Mouse (Mus musculus): ENCODE data around the gene Add3. TPM values are rescaled to one million over a fixed set of nuclear protein-coding genes. Genes with fewer than 3 reads are reported as not detected.

Gene Add3
- polyA plus RNA-seq, 1 experiment from 2014 or later = 35.9 TPM

DNA sequence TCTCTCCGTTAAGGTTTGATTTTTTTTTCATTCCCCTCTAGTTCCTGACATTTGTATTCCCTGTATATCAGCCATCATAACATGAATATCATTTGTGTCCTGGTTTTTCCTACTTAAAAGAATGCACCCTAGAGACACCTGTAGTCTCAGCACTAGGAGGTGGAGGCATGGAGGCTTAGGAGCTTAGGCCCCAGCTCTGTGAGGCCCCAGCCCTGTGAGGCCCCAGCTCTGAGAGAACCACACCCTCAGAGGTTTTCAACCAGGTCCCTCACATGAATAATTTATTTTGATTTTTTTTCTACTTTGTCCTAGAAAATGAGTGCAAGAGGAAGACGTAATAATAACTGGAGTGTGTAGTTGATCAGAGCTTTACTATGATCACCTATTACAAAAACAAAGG lies 107.3 kb downstream of the Add3 start:
- Histone ChIP-seq H3K27ac (no peak overlapping the region), H3K4me2 (no peak overlapping the region), H3K27me3 (no peaks in the 10 kb centered on the region), H3K36me3 (peaks cover under 1% of the 10 kb centered on the region; the same call in 1 of the 2 replicates), H3K4me1 (replicated peaks) (peaks cover 6% of the 10 kb centered on the region), H3K9ac (no peak overlapping the region), H3K9me3 (no peaks in the 10 kb centered on the region), H3K4me3 (no peak overlapping the region)
- ATAC-seq (ENCODE audit: low FRiP score) = no peak
- 61% methylated on average over 2 of the region's 2 CpGs for WGBS

DNA sequence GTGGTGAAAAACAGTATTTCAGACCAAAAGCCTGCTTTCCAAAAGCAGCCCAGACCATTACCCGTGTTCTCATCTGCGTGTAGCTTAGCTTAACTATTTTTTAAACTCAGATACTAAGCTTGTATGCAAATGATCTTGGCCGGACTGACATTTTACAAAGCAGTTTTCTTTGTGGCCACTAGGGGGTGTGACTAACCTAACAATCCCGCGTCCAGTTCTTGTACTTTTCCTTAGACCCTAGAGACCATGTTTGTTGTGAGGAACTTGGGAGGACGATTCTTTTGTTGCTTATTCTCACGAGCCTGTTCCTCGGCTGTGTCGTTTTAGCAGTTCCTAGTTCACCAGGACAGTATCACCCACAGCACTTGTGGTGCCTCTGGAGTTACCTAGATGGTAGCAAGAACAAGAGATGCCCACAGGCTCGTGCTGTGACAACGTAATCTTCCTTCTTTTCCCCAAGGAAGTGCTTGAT lies 107.8 kb downstream of the Add3 start:
- Histone ChIP-seq H3K27ac (no peak overlapping the region), H3K4me1 (replicated peaks) (peaks cover 6% of the 10 kb centered on the region), H3K4me3 (peak overlapping the region; percentile 11; the same call in 1 of the 2 replicates), H3K9me3 (no peaks in the 10 kb centered on the region), H3K36me3 (no peaks in the 10 kb centered on the region; the same call in 1 of the 2 replicates), H3K4me2 (peak overlapping the region; percentile 38), H3K27me3 (no peaks in the 10 kb centered on the region), H3K9ac (no peak overlapping the region)
- WGBS = 12% methylated on average over 11 of the region's 11 CpGs
- ATAC-seq (ENCODE audit: low FRiP score) = peak; percentile 43; the same call in 1 of the 2 replicates

DNA sequence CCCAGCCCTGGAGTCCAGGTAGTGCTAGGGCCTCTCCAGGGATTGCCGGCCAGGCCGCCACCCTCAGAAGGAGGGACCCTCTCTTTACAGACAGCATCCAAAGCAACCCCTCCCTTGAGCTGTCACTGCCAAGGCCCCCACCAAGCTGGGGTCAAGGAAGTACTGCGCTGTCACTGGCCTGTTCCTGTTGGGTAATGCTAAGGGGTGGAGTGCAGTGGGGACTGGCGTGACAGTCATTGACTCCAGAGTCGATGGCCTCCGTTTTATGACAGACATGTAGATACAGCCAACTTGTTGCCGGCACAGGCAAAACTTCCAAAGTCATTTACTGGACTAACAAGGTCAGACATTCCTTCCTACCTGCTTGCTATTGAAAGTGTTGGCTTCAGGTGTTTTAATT lies 110.8 kb downstream of the Add3 start:
- WGBS = 93% methylated on average over 7 of the region's 7 CpGs
- no peak overlapping the region for H3K27ac ChIP-seq

DNA sequence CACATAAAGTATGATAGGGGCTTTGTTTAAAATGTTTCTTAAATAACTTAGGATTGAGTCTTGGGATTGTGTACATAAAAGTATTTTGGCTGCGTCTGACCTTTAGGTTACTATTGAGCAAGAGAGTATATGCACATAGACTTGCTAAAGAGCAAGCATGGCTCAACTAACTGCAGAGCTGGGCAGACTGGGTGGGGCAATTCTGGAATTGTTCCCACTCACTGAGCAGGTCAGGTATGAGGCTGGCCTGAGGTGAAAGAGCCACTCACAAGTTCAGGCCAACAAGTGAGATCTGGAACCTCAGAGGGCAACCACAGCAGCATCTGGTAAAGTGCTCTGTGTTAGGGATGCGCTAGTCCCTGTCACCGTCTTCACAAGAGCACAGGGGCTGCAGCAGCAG lies 111.4 kb downstream of the Add3 start:
- WGBS = 92% methylated on average over 3 of the region's 3 CpGs
- ATAC-seq (ENCODE audit: low FRiP score) = no peak

More for the DNA sequence above, 110.8 kb downstream of the Add3 start:
- Histone ChIP-seq H3K9ac (no peak overlapping the region), H3K9me3 (no peaks in the 10 kb centered on the region), H3K4me3 (no peak overlapping the region), H3K4me2 (no peak overlapping the region), H3K4me1 (replicated peaks) (peaks cover 6% of the 10 kb centered on the region), H3K36me3 (no peaks in the 10 kb centered on the region), H3K27me3 (no peaks in the 10 kb centered on the region)
- no peak for ATAC-seq (ENCODE audit: low FRiP score)

DNA sequence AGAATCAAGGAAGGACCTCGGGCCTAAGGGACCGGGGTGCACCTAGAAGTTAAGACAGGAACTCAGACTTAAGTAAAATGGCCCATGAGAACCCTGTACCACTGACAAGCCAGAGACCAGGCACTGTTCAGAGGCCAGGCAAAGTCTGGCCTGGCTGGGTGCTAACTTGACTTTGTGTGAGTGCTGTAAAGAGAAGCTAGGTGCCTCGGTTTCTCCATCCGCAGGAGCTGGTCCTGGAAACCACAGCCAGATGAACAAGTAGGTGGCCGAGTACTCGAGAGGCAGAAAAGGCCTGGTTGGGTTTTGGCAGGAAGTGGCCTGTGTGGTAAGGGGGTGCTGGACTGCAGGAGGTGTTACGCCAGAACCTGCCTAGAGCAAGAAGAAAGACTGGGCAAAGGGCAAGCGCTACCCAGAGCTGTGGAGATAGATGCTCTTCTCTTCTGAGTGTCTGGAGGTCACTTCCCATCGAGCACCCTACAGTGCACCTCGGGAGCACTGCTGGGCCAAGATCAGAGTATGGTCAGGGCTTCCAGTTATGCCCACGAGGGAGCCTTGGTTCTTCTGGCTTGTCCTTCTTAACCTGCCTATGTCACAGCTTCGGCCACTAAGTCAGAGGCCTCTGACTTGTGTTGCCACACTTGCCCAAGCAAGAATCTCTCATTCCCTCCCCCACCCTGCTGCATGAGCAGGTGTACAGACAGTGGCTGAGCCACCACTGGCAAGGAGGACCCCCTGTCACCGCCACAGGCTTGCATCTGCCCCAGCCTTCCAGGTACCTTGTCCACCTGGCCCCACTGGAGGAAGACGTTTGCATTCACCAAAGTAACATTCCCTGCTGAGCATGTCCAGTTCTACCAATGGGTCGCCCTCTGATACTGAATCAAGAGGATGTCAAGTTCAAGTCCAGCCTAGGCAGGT lies 112.1 kb downstream of the Add3 start:
- 89% methylated on average over 15 of the region's 15 CpGs for WGBS
- Histone ChIP-seq H3K4me3 (no peak overlapping the region), H3K27ac (no peak overlapping the region), H3K36me3 (no peaks in the 10 kb centered on the region), H3K9ac (no peak overlapping the region), H3K4me1 (replicated peaks) (peaks cover 6% of the 10 kb centered on the region), H3K9me3 (no peaks in the 10 kb centered on the region), H3K27me3 (no peaks in the 10 kb centered on the region), H3K4me2 (no peak overlapping the region)
- no peak for ATAC-seq (ENCODE audit: low FRiP score)

More for the DNA sequence above, 111.4 kb downstream of the Add3 start:
- Histone ChIP-seq H3K9ac (no peak overlapping the region), H3K36me3 (no peaks in the 10 kb centered on the region), H3K27me3 (no peaks in the 10 kb centered on the region), H3K9me3 (no peaks in the 10 kb centered on the region), H3K4me2 (no peak overlapping the region), H3K4me3 (no peak overlapping the region), H3K4me1 (replicated peaks) (peaks cover 6% of the 10 kb centered on the region), H3K27ac (no peak overlapping the region)

DNA sequence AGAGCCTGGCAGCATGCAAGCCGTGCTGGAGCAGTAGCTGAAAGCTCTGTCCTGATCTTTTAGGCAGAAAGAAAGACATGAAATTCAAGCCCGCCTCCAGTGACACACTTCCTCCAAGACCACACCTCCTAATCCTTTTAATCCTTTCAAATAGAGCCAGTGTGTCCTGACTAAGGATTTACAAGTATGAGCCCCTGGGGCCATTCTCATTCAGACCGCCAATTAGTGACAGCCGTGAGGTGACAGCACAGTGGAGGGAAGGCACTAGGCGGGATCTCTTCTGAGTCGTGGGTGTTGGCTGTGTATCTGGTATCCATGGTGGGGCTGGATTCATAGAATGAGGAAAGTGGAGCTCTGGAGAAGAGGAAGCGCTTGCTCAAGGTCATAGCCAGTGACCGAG lies 116.1 kb downstream of the Add3 start:
- 91% methylated on average over 8 of the region's 8 CpGs for WGBS
- H3K9me3 ChIP-seq = no peaks in the 10 kb centered on the region
- no peaks in the 10 kb centered on the region for H3K36me3 ChIP-seq
- H3K9ac ChIP-seq = no peak overlapping the region
- H3K4me3 ChIP-seq = no peak overlapping the region
- H3K4me1 ChIP-seq (replicated peaks) = peaks cover 7% of the 10 kb centered on the region
- H3K4me2 ChIP-seq = no peak overlapping the region
- H3K27me3 ChIP-seq = no peaks in the 10 kb centered on the region
- H3K27ac ChIP-seq = no peak overlapping the region
- no peak for ATAC-seq (ENCODE audit: low FRiP score)

DNA sequence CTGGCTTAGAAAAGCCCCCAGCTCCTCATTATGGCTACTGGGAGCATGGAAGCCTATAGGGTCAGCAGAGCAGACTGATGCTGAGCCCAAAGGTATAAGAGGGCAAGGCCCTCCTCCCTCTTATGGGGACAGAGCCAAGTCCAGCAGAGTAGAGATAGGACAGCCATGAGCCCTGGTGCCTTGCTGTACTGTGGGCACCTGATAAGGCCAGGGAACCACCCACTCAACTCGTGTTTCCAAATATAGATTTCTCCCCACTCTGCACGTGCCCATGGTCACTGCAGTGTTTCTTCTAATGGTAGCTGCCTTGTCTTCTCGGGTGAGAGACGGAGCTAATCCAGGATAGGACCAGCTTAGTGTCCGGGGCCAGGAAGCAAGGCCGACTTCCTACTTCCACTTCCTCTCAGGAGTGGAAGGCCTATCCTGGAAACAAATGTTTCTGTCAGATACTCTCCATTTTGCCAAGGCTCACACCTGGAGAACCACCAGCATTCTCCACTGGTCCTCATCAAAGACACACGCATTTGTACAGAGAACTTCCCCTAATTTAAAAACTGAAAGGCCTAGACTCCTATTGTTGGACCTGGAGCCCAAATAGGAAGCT lies 116.8 kb downstream of the Add3 start:
- no peaks in the 10 kb centered on the region for H3K27me3 ChIP-seq
- H3K27ac ChIP-seq = no peak overlapping the region
- no peak overlapping the region for H3K9ac ChIP-seq
- peaks cover 7% of the 10 kb centered on the region for H3K4me1 ChIP-seq (replicated peaks)
- no peaks in the 10 kb centered on the region for H3K9me3 ChIP-seq
- no peak for ATAC-seq (ENCODE audit: low FRiP score)
- H3K36me3 ChIP-seq = no peaks in the 10 kb centered on the region
- no peak overlapping the region for H3K4me3 ChIP-seq
- no peak overlapping the region for H3K4me2 ChIP-seq
- 95% methylated on average over 7 of the region's 7 CpGs for WGBS

DNA sequence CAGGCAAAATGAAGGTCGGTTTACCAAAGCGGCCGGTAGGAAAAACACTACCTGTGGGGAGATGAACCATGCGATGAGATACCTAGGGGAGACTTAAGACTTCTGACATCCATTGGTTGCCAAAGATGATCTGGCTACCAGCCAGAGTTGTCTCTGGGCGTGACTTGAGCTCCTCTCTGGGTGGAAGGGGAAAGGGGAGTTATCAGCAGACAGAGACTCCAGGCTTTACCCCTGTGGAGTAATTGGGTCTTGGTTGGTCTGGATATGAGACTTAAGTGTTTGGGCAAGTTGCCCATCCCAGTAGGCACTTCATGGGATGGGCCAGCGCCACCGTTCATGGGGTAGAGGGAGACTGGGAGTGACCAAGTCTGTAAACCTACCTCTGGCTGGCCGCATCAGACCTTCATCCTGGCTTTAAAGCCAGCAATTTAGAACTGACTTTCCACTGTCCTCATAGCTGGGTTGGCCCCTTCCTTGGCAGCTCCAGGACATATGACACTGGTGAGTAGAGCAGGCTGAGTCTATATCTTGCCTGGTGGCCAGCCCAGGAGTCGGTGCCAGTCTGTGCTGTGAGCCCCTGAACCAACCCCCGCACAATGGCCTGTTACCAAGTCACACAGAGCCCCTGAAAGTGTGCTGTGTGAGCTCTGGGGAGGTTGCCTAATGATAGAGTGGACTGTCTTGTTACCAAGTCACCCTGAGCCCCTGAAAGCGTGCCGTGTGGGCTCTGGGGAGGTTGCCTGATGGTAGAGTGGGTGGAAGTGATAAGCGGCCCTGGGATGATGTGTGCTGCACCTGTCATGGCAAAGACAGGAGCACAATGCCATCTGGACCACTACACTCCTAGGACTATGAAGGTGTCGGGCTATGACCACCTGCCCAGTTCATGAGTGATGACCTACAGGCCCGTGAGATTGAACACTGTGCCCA lies 117.7 kb downstream of the Add3 start:
- no peak overlapping the region for H3K4me2 ChIP-seq
- WGBS = 91% methylated on average over 15 of the region's 15 CpGs
- no peak for ATAC-seq (ENCODE audit: low FRiP score)
- H3K27me3 ChIP-seq = no peaks in the 10 kb centered on the region
- H3K36me3 ChIP-seq = no peaks in the 10 kb centered on the region
- H3K4me1 ChIP-seq (replicated peaks) = peaks cover 7% of the 10 kb centered on the region
- no peak overlapping the region for H3K27ac ChIP-seq
- H3K9ac ChIP-seq = no peak overlapping the region
- no peak overlapping the region for H3K4me3 ChIP-seq
- no peaks in the 10 kb centered on the region for H3K9me3 ChIP-seq

DNA sequence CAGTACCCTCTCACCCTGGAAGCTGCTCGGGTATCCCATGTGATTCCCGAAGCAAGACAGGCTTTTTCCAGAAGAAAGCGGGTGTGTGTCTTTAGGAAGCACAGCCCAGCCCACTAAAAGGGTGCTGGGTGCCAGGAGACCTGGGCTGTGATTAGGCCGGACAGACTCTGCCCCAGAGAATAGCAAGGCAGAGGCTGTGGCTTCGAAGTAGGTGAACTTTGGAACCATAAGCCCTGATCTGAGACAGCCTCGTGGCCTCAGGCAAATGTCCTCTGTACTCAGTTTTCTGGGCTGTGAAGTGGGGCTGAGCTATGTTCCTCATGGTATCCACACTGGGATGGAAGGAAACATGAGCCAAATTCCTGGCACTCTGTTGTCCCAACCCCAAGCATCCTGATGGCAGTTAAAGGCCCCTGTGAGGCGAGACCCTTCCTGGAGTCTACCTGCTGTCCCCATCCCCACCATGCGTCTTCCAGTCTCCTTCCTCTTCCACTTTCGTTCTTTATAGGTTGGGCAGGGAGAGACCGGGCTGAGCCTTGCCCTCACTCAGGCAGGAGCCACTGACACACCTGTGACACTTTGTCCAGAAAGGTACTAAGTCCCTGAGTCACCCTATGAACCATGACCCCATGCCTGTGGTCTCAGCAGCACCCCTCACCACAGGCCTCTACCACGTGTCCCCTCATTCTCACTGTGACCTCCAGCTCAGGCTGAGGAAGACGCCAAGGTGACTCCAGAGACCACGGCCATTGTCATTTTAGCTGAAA lies 118.7 kb downstream of the Add3 start:
- no peaks in the 10 kb centered on the region for H3K9me3 ChIP-seq
- no peak overlapping the region for H3K4me2 ChIP-seq
- H3K9ac ChIP-seq = no peak overlapping the region
- H3K36me3 ChIP-seq = no peaks in the 10 kb centered on the region
- ATAC-seq (ENCODE audit: low FRiP score) = peak; percentile 18; the same call in 1 of the 2 replicates
- peaks cover 9% of the 10 kb centered on the region for H3K4me1 ChIP-seq (replicated peaks)
- no peaks in the 10 kb centered on the region for H3K27me3 ChIP-seq
- no peak overlapping the region for H3K4me3 ChIP-seq
- WGBS = 86% methylated on average over 13 of the region's 13 CpGs
- no peak overlapping the region for H3K27ac ChIP-seq

DNA sequence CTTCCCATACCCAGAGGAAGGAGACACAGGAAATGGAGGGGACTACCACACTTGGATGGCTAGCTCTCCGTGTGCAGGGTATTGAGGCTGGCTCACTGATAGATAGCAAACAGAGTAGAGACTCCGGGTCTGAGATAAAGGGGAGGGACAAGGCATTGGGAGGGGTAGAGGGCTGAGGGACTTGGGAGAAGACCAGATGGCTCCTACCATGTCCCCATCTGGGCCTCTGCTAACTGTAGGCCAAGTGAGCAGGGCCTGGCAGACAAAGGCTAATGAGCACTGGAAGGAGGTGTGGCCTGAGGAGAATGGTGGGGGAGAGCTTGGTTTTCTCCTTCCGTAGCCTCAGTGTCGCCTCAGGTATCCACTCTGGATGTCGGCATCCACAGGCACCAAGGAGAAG lies 119.3 kb downstream of the Add3 start:
- no peak overlapping the region for H3K4me3 ChIP-seq
- ATAC-seq (ENCODE audit: low FRiP score) = no peak
- H3K27ac ChIP-seq = no peak overlapping the region
- no peaks in the 10 kb centered on the region for H3K27me3 ChIP-seq
- no peak overlapping the region for H3K9ac ChIP-seq
- H3K4me1 ChIP-seq (replicated peaks) = peaks cover 15% of the 10 kb centered on the region
- no peaks in the 10 kb centered on the region for H3K9me3 ChIP-seq
- WGBS = 66% methylated on average over 5 of the region's 5 CpGs
- no peaks in the 10 kb centered on the region for H3K36me3 ChIP-seq
- H3K4me2 ChIP-seq = no peak overlapping the region

DNA sequence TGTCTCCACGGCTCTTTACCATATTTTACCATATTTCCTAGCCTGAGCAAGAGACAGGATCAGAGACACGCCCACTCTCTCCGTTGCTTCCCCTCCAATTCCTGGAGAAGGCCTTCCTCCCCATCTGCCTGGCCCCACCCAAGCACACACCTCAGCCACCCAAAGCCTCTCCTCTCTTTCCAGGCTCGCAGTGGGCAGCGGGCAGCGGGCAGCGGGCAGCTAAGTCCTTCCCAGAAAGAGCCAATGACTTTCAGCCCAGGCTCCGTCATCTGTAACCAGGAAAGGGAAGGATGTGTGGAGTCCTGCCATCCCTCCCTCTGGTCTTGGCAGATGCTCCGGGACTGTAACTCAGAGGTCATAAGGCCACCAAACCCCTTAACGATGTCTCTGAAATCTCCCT lies 120.0 kb downstream of the Add3 start:
- Histone ChIP-seq H3K9me3 (no peaks in the 10 kb centered on the region), H3K4me2 (no peak overlapping the region), H3K27ac (no peak overlapping the region), H3K4me1 (replicated peaks) (peaks cover 15% of the 10 kb centered on the region), H3K36me3 (no peaks in the 10 kb centered on the region), H3K27me3 (no peaks in the 10 kb centered on the region), H3K9ac (no peak overlapping the region), H3K4me3 (no peak overlapping the region)
- WGBS = 84% methylated on average over 10 of the region's 10 CpGs
- no peak for ATAC-seq (ENCODE audit: low FRiP score)

Data from hindbrain, embryonic 13.5 days (tissue).